Mouse (Mus musculus) retina, embryonic 14.5 days (tissue): ENCODE measurements around the gene Rnf167.
A peak's percentile ranks its signal among the peaks of the same experiment; 100 is the strongest.

Experiments used
- DNase-seq: peaks from one replicate; pipeline ENCODE4 v3.0.0-alpha.2; 2015; ENCODE audit warnings: low spot score

Rnf167 gene

GRCm38 (mm10) chr11:70637764-70638163 lies 9.3 kb upstream of the Rnf167 start:
- DNase-seq: no peak

GRCm38 (mm10) chr11:70638293-70638692 lies 8.7 kb upstream of the Rnf167 start:
- DNase-seq: no peak

- no peak for DNase-seq
Observed at GRCm38 (mm10) chr11:70638714-70639278, 8.2 kb upstream of the Rnf167 start, which contains the start of gene Gp1ba. Gp1ba (plus strand) TSS chr11:70639122.

GRCm38 (mm10) chr11:70639976-70640375 lies 7.1 kb upstream of the Rnf167 start:
- no peak for DNase-seq

- DNase-seq: no peak
Observed at GRCm38 (mm10) chr11:70641241-70641640, 5.8 kb upstream of the Rnf167 start.

GRCm38 (mm10) chr11:70643051-70643450 lies 4.0 kb upstream of the Rnf167 start:
- no peak for DNase-seq

- no peak for DNase-seq
Observed at GRCm38 (mm10) chr11:70644564-70645103, 2.4 kb upstream of the Rnf167 start.

GRCm38 (mm10) chr11:70645461-70646258 lies 1.4 kb upstream of the Rnf167 start:
- DNase-seq: no peak

- no peak for DNase-seq
Observed at GRCm38 (mm10) chr11:70646259-70646555, 828 bp upstream of the Rnf167 start.

GRCm38 (mm10) chr11:70647716-70648420 lies 833 bp downstream of the Rnf167 start:
- no peak for DNase-seq

GRCm38 (mm10) chr11:70648512-70648911 lies 1.5 kb downstream of the Rnf167 start:
- DNase-seq: no peak

GRCm38 (mm10) chr11:70649185-70649734 lies 2.2 kb downstream of the Rnf167 start:
- DNase-seq: no peak

GRCm38 (mm10) chr11:70650322-70651175 lies 3.5 kb downstream of the Rnf167 start:
- DNase-seq: no peak

- DNase-seq: no peak
Observed at GRCm38 (mm10) chr11:70651391-70651790, 4.4 kb downstream of the Rnf167 start.

GRCm38 (mm10) chr11:70652029-70652883 lies 5.2 kb downstream of the Rnf167 start:
- no peak for DNase-seq

GRCm38 (mm10) chr11:70652884-70653344 lies 5.9 kb downstream of the Rnf167 start:
- DNase-seq: no peak

- DNase-seq: peak; percentile 78
Observed at GRCm38 (mm10) chr11:70653345-70654197, 6.5 kb downstream of the Rnf167 start.

GRCm38 (mm10) chr11:70654198-70654922 lies 7.3 kb downstream of the Rnf167 start, which contains the start of gene Pfn1:
Pfn1 (minus strand) TSS chr11:70654644.
- DNase-seq: peak; percentile 83
